Mouse (Mus musculus) hindbrain, embryonic 14.5 days (tissue): ENCODE results near the gene Coil. TPM values are rescaled to one million over a fixed set of nuclear protein-coding genes. Genes with fewer than 3 reads are reported as not detected.

Source experiments
- ATAC-seq: fragments of 200-750 bp; cut with Nextera tagmentation; 2 replicates; pipeline ENCODE4 v1.8.0; 2017; ENCODE audit warnings: moderate number of reproducible peaks, mild to moderate bottlenecking, moderate TSS enrichment, moderate library complexity; ENCODE audit not compliant: low FRiP score
- DNase-seq: peaks from one replicate; pipeline ENCODE4 v3.0.0-alpha.2; 2015; ENCODE audit warnings: low spot score
- H3K27ac ChIP-seq: fragments of 300-500 bp; sonication (generic); 2 replicates; pipeline ENCODE4 v1.5.1; 2014; ENCODE audit warnings: mild to moderate bottlenecking, moderate library complexity
- H3K27me3 ChIP-seq: fragments of 300-500 bp; sonication (generic); 2 replicates; pipeline ENCODE4 v1.6.1; 2014; ENCODE audit warnings: mild to moderate bottlenecking, low read length, mixed read lengths; ENCODE audit not compliant: control insufficient read depth, insufficient read depth
- H3K36me3 ChIP-seq: fragments of 300-500 bp; sonication (generic); replicated peaks from 2 replicates; pipeline ENCODE4 v1.6.1; 2014; ENCODE audit not compliant: control insufficient read depth, insufficient read depth
- H3K4me1 ChIP-seq: fragments of 300-500 bp; sonication (generic); replicated peaks from 2 replicates; pipeline ENCODE4 v1.6.1; 2014; ENCODE audit warnings: antibody characterized with exemption, low read length, mixed read lengths; ENCODE audit not compliant: control insufficient read depth, insufficient read depth
- H3K4me2 ChIP-seq: fragments of 300-500 bp; sonication (generic); replicated peaks from 2 replicates; pipeline ENCODE4 v1.6.1; 2014; ENCODE audit warnings: mild to moderate bottlenecking, moderate library complexity
- H3K4me3 ChIP-seq: fragments of 300-500 bp; sonication (generic); replicated peaks from 2 replicates; pipeline ENCODE4 v1.5.1; 2014; ENCODE audit warnings: mild to moderate bottlenecking, low read length
- H3K9ac ChIP-seq: fragments of 300-500 bp; sonication (generic); 2 replicates; pipeline ENCODE4 v1.6.1; 2014
- H3K9me3 ChIP-seq: fragments of 300-500 bp; sonication (generic); 2 replicates; pipeline ENCODE4 v1.6.1; 2016; ENCODE audit warnings: low read length; ENCODE audit not compliant: control insufficient read depth
- WGBS: fragments of 180-500 bp; shearing (Covaris S2); extraction: QIAGEN DNeasy Blood & Tissue Kit; methylation state at CpG from one replicate; pipeline ENCODE4 v1.1.7; 2014; 5-methylcytosine and 5-hydroxymethylcytosine counted together
- polyA plus RNA-seq: library from polyadenylated mRNA; unstranded; fragments of >200 nt; fragmentation: Nextera tagmentation; extraction: Ambion mirVana; gene quantifications from 2 replicates; pipeline ENCODE4 v1.2.1, GENCODE M21; 2014

Coil gene
- polyA plus RNA-seq, 1 experiment from 2014 or later = 16.9 TPM

- no peaks in the 10 kb centered on the region for H3K4me1 ChIP-seq
- peak overlapping the region; percentile 36; the same call in 1 of the 2 replicates for H3K9ac ChIP-seq
- ATAC-seq (no peak), DNase-seq (no peak)
- WGBS = 32% methylated on average over 33 of the region's 33 CpGs
- H3K36me3 ChIP-seq = no peaks in the 10 kb centered on the region
- peak overlapping the region; percentile 33 for H3K4me3 ChIP-seq
- no peak overlapping the region; the same call in 1 of the 2 replicates for H3K27ac ChIP-seq
- H3K27me3 ChIP-seq = peaks cover 23% of the 10 kb centered on the region
- peak overlapping the region; percentile 41 for H3K4me2 ChIP-seq
- no peaks in the 10 kb centered on the region for H3K9me3 ChIP-seq
Observed at GRCm38 (mm10) chr11:88999723-89000526, 29.9 kb downstream of the Coil start.

- no peaks in the 10 kb centered on the region for H3K36me3 ChIP-seq
- peak overlapping the region; percentile 41 for H3K4me2 ChIP-seq
- peak overlapping the region; percentile 33; the same call in 1 of the 2 replicates for H3K4me3 ChIP-seq
- H3K27me3 ChIP-seq = peaks cover 23% of the 10 kb centered on the region
- no peak overlapping the region for H3K27ac ChIP-seq
- no peaks in the 10 kb centered on the region for H3K9me3 ChIP-seq
- DNase-seq (no peak), ATAC-seq (no peak)
- no peaks in the 10 kb centered on the region for H3K4me1 ChIP-seq
- H3K9ac ChIP-seq = no peak overlapping the region
Observed at GRCm38 (mm10) chr11:89000527-89000819, 30.4 kb downstream of the Coil start.

- no peak overlapping the region for H3K27ac ChIP-seq
- no peaks in the 10 kb centered on the region for H3K4me1 ChIP-seq
- 97% methylated on average over 7 of the region's 7 CpGs for WGBS
- H3K36me3 ChIP-seq = no peaks in the 10 kb centered on the region
- H3K4me2 ChIP-seq = no peak overlapping the region
- H3K9ac ChIP-seq = no peak overlapping the region
- H3K4me3 ChIP-seq = no peak overlapping the region
- peaks cover 23% of the 10 kb centered on the region for H3K27me3 ChIP-seq
- no peaks in the 10 kb centered on the region for H3K9me3 ChIP-seq
- ATAC-seq (no peak), DNase-seq (no peak)
Observed at GRCm38 (mm10) chr11:89001569-89001968, 31.5 kb downstream of the Coil start.

DNA sequence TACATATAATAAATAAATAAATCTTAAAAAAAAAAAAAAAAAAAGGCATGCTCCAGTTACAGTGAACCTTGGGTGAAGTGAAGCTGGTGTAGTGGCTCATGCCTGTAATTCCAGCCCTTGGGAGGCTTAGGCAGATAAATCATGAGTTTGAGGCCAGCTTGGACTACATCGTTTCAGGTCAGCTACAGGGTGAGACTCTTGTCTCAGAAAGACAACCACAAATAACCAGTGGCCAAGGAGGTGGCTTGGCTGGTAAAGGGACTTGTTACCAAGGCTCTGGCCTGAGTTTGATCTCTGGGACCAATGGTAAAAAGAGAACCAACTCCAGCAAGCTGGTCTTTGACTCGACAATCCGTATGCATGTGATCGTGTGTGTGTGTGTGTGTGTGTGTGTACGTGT lies 32.0 kb downstream of the Coil start:
- 94% methylated on average over 5 of the region's 5 CpGs for WGBS

GRCm38 (mm10) chr11:89002621-89003020 lies 32.6 kb downstream of the Coil start:
- peaks cover 23% of the 10 kb centered on the region for H3K27me3 ChIP-seq
- no peaks in the 10 kb centered on the region for H3K9me3 ChIP-seq
- H3K4me1 ChIP-seq = no peaks in the 10 kb centered on the region
- H3K27ac ChIP-seq = no peak overlapping the region
- no peak for ATAC-seq
- no peak overlapping the region; the same call in 1 of the 2 replicates for H3K4me2 ChIP-seq
- DNase-seq = no peak
- no peak overlapping the region for H3K4me3 ChIP-seq
- no peak overlapping the region for H3K9ac ChIP-seq
- no peaks in the 10 kb centered on the region for H3K36me3 ChIP-seq
- WGBS = 73% methylated on average over 5 of the region's 5 CpGs

More for the DNA sequence above, 32.0 kb downstream of the Coil start:
- no peak overlapping the region for H3K4me2 ChIP-seq
- ATAC-seq = no peak
- H3K27me3 ChIP-seq = peaks cover 23% of the 10 kb centered on the region
- DNase-seq = no peak
- no peaks in the 10 kb centered on the region for H3K36me3 ChIP-seq
- H3K4me3 ChIP-seq = no peak overlapping the region
- no peaks in the 10 kb centered on the region for H3K9me3 ChIP-seq
- no peaks in the 10 kb centered on the region for H3K4me1 ChIP-seq
- no peak overlapping the region for H3K27ac ChIP-seq
- H3K9ac ChIP-seq = no peak overlapping the region

DNA sequence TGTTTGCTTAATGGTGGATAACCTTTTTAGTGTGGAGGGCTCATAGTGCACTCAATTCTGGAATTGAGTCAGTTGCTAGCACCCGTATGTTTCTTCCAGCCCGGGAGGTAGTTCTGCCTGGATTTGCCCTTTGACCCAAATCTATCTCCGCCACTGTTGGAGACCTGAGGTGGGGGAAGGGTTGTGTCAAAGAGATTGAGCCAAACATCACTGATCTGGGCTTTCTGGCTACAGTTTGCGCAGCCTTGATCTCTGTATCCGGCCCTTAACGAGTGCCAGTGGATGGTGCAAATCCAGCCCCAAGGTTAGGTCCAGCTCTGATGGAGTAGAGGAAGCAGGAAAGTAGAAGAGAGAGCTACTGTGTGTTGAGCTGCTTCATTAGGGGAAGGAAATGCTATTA lies 33.0 kb downstream of the Coil start:
- 67% methylated on average over 6 of the region's 6 CpGs for WGBS
- Histone ChIP-seq H3K36me3 (no peaks in the 10 kb centered on the region), H3K27ac (no peak overlapping the region), H3K4me3 (no peak overlapping the region), H3K9ac (no peak overlapping the region), H3K27me3 (peaks cover 22% of the 10 kb centered on the region), H3K9me3 (no peaks in the 10 kb centered on the region), H3K4me1 (no peaks in the 10 kb centered on the region), H3K4me2 (no peak overlapping the region)
- DNase-seq = no peak
- ATAC-seq = no peak

DNA sequence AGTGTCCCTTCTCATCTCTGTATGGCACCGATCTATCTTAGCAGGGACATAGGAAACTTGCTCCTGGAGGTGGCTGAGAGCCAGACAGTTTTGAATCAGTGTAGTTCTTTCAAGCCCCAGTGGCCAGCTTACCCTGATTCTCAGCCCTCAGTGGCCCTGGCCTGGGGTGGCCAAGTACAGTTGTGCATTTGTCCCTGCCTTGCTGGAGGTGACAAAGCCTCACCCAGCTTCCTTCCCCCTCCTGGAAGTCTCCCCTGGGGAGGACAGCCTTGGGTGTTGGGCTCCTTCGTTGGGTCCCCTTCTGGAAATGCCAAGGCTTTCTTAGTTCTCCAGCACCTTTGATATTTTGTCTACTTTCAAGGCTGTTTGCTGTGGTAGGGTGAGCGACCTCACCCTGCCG lies 33.7 kb downstream of the Coil start:
- WGBS = 82% methylated on average over 4 of the region's 4 CpGs
- H3K27ac ChIP-seq = no peak overlapping the region
- H3K9me3 ChIP-seq = no peaks in the 10 kb centered on the region
- H3K36me3 ChIP-seq = no peaks in the 10 kb centered on the region
- peaks cover 19% of the 10 kb centered on the region for H3K27me3 ChIP-seq
- no peak overlapping the region for H3K4me2 ChIP-seq
- no peak for DNase-seq
- H3K4me1 ChIP-seq = no peaks in the 10 kb centered on the region
- ATAC-seq = no peak
- H3K9ac ChIP-seq = no peak overlapping the region
- H3K4me3 ChIP-seq = no peak overlapping the region

DNA sequence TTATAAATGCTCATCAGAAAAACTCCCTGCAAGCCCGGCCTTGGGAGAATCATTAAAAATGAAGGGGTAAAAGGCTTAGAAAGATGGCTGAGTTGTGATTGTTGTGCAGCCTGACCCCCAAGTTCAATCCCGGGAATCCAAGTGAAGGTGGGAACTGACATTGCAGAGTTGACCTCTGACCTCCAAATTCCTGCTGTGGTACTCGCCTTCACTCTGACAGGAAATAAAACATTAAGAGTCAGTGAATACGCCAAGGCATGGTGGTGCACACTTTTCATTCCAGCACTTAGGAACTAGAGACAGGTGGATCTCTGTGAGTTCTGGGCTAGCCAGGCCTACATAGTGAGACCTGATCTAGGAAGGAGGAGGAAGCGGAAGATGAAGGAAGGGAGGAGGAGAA lies 35.4 kb downstream of the Coil start:
- no peak overlapping the region for H3K9ac ChIP-seq
- no peaks in the 10 kb centered on the region for H3K36me3 ChIP-seq
- 0 out of 2 replicates have a peak, but pooled peaks cover 2% of the 10 kb centered on the region for H3K27me3 ChIP-seq
- ATAC-seq = no peak
- H3K4me3 ChIP-seq = no peak overlapping the region
- H3K4me1 ChIP-seq = no peaks in the 10 kb centered on the region
- no peak for DNase-seq
- H3K4me2 ChIP-seq = no peak overlapping the region
- H3K9me3 ChIP-seq = no peaks in the 10 kb centered on the region
- WGBS = 85% methylated on average over 5 of the region's 5 CpGs
- H3K27ac ChIP-seq = no peak overlapping the region

DNA sequence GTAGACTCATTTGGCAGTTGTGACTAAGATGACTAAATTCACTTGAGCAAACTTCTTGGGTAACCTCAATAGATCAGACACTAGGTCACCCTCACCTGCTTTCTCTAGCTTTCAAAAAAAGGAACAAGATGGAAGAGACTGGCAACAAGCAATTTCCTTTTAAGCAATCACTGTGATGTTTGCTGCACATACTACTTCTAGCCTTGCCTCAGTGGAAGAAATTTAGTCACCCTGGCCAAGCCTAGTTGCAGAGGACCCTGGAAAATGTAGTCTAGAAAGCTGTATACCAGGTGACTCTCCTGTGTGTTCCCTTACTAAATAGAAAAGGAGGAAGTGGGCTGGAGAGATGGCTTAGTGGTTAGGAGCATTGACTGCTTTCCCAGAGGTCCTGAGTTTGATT lies 36.4 kb downstream of the Coil start:
- no peak overlapping the region for H3K4me3 ChIP-seq
- DNase-seq (no peak), ATAC-seq (no peak)

DNA sequence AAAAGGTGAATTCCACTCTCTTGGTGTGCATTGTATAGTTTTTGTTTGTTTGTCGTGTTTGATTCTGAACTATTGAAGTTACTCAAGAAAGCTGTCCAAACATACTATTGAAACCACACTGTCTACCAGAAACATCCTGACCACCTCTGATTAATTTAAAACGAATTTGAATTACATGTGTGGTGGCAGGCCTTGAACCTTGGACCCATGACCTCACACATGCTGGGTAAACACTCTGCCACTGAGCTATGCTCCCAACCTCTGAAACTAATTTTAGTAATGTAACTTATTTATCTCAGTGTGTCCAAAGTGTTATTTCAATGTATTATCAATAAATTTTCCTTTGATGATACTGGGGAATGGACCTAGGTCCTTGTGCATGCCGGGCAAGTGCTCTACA lies 37.5 kb downstream of the Coil start:
- Histone ChIP-seq H3K4me1 (no peaks in the 10 kb centered on the region), H3K9ac (no peak overlapping the region), H3K27ac (no peak overlapping the region), H3K4me3 (no peak overlapping the region), H3K9me3 (no peaks in the 10 kb centered on the region), H3K27me3 (no peaks in the 10 kb centered on the region), H3K4me2 (no peak overlapping the region), H3K36me3 (no peaks in the 10 kb centered on the region)
- no peak for DNase-seq
- 80% methylated on average over 3 of the region's 3 CpGs for whole genome bisulfite sequencing
- ATAC-seq = no peak

More for the DNA sequence above, 36.4 kb downstream of the Coil start:
- H3K27me3 ChIP-seq = no peaks in the 10 kb centered on the region
- no peak overlapping the region for H3K27ac ChIP-seq
- no peaks in the 10 kb centered on the region for H3K9me3 ChIP-seq
- no peak overlapping the region for H3K9ac ChIP-seq
- H3K4me2 ChIP-seq = no peak overlapping the region
- H3K36me3 ChIP-seq = no peaks in the 10 kb centered on the region
- no peaks in the 10 kb centered on the region for H3K4me1 ChIP-seq
